Mouse (Mus musculus) erythroblast, embryonic 14.5 days (primary cell): Measurements from ENCODE around the gene Pcdh7.
A peak's percentile ranks its signal among the peaks of the same experiment; 100 is the strongest.

Experiments used
- GATA1 ChIP-seq: IDR thresholded peaks from 2 replicates; pipeline ENCODE4 v1.6.1; 2012; ENCODE audit warnings: low read length, inconsistent platforms, mixed read lengths
- TAL1 ChIP-seq: IDR thresholded peaks from 3 replicates; pipeline ENCODE4 v1.6.1; 2012; ENCODE audit warnings: low read length, inconsistent platforms, mixed read lengths

DNA sequence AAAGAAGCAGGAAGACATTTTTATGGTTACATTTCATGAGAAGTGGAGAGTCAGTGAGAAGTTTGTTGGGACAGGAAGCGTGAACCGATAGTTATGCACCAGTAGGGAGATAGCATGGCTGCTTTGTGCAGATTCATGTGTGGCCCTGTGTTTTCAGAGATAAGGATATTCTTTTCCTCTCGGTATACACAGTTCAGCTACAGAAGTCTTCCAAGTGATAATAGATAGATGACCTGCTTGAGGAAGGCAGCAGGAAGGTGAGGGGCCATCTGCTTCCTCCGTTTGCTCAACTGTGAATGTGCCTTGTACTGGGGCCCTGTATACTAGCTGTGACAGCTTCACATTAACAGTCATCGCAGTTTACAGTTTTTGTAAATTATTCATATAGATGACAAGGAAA, 64.2 kb downstream of the Pcdh7 start:
- TF ChIP-seq GATA1 (peak; percentile 77), TAL1 (peak; percentile 76)
